In the genomic region with DNA sequence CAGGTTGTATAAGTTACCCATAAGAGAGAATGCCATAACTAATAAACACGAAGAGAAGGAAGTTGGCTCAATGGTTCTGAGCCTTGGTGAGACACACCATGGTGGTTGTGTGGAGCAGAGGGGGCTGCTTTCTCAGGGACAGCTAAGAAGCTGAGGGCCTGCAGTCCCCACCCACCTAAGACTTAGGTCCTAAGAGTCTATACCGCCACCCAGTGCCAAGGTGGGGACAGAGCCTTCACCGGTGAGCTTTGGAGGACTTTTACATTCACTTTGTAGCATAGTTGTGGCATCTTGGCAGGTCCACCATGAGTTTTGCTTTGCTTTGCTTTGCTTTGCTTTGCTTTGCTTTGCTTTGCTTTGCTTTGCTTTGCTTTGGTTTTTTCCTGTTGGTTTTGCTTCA, we compare ENCODE assay signal across 10 mouse cellular contexts.
DNase-seq lines count a peak whose midpoint lies in the region; ATAC-seq and TF ChIP-seq lines count a peak whose summit lies in the region.
"Had no signal": no experiment of that assay in that cellular context is flagged by ENCODE, and none has a peak within 500 bp of the region (broad histone marks: within the 10 kb centered on the region; RNA-seq: fewer than 3 reads in every experiment).

No protein-coding gene starts in this region.

- H3K36me3 ChIP-seq in midbrain, postnatal 0 days (ENCODE audit: insufficient read depth, low read length): no peaks in the 10 kb centered on the region
- H3K36me3 ChIP-seq in midbrain, embryonic 16.5 days (ENCODE audit: control insufficient read depth, insufficient read depth, low read length): no peaks in the 10 kb centered on the region

- ATAC-seq in midbrain, postnatal 0 days (ENCODE audit: low FRiP score): no peak
- ATAC-seq in midbrain, embryonic 16.5 days: no peak
- ATAC-seq: forebrain, embryonic 14.5 days; hindbrain, embryonic 16.5 days had no signal

- TF ChIP-seq POLR2A in cerebellum, adult 2 months (IDR thresholded peaks at IDR 0.05; ENCODE audit: borderline replicate concordance, insufficient read depth, low read length): no peak

- no peak overlapping the region for H3K4me2 ChIP-seq in midbrain, postnatal 0 days (ENCODE audit: low read depth, low read length, poor library complexity, severe bottlenecking)
- no peak overlapping the region for H3K4me2 ChIP-seq in midbrain, embryonic 16.5 days (ENCODE audit: low read length)

- H3K4me1 ChIP-seq in cerebellum, adult 2 months (ENCODE audit: control insufficient read depth, insufficient read depth, low read length): peaks cover 9% of the 10 kb centered on the region
- peaks cover 9% of the 10 kb centered on the region; the same call in 1 of the 2 replicates for H3K4me1 ChIP-seq in midbrain, postnatal 0 days (ENCODE audit: insufficient read depth, low read length)
- peaks cover 14% of the 10 kb centered on the region for H3K4me1 ChIP-seq in midbrain, embryonic 16.5 days (ENCODE audit: control insufficient read depth, insufficient read depth, low read length)

- TF ChIP-seq CTCF in cerebellum, adult 2 months (IDR thresholded peaks at IDR 0.05; ENCODE audit: borderline replicate concordance, insufficient read depth, low read depth, low read length): peak; percentile 32; the same call in 1 of the 2 replicates
- peak; percentile 33; the same call in 1 of the 2 replicates for TF ChIP-seq CTCF in midbrain, postnatal 0 days (IDR thresholded peaks at IDR 0.05)

- intact Hi-C loops in heart, postnatal 10 days (cut with DNase I): loop anchor here (5.0 to 10.0 kb wide), 3 partner anchors 92 to 500 kb away; partner anchors contain the start of gene Hivep1

- WGBS in cerebellum, adult 2 months: 77% methylated on average over 3 of the region's 3 CpGs
- WGBS in midbrain, postnatal 0 days: 58% methylated on average over 3 of the region's 3 CpGs
- 72% methylated on average over 3 of the region's 3 CpGs for WGBS in midbrain, embryonic 16.5 days

- H3K9me3 ChIP-seq in midbrain, postnatal 0 days (ENCODE audit: low read length): no peaks in the 10 kb centered on the region
- no peaks in the 10 kb centered on the region for H3K9me3 ChIP-seq in midbrain, embryonic 16.5 days (replicated peaks; ENCODE audit: control insufficient read depth, low read length, poor library complexity, severe bottlenecking)

- H3K27me3 ChIP-seq in cerebellum, adult 2 months (ENCODE audit: control insufficient read depth, insufficient read depth, low read length): no peaks in the 10 kb centered on the region
- H3K27me3 ChIP-seq in midbrain, postnatal 0 days (ENCODE audit: insufficient read depth, low read length): no peaks in the 10 kb centered on the region
- H3K27me3 ChIP-seq in midbrain, embryonic 16.5 days (ENCODE audit: control insufficient read depth, insufficient read depth, low read depth, low read length): no peaks in the 10 kb centered on the region

- H3K4me3 ChIP-seq in cerebellum, adult 2 months (replicated peaks; ENCODE audit: insufficient read depth, low read depth, low read length): no peak overlapping the region
- no peak overlapping the region for H3K4me3 ChIP-seq in midbrain, postnatal 0 days (ENCODE audit: low read depth, low read length)
- no peak overlapping the region for H3K4me3 ChIP-seq in midbrain, embryonic 16.5 days (ENCODE audit: low read depth, low read length)

- H3K27ac ChIP-seq in cerebellum, adult 2 months (ENCODE audit: insufficient read depth, low read length): no peak overlapping the region
- no peak overlapping the region for H3K27ac ChIP-seq in midbrain, postnatal 0 days (ENCODE audit: low read depth, low read length)
- no peak overlapping the region for H3K27ac ChIP-seq in midbrain, embryonic 16.5 days (ENCODE audit: low read length)

- no peak for DNase-seq in cerebellum, adult 2 months
- DNase-seq in cerebellum, adult 9-11 months: no peak
- no peak for DNase-seq in midbrain, postnatal 0 days (ENCODE audit: low spot score)
- peak; percentile 14 for DNase-seq in lung, postnatal 25 days (ENCODE audit: low spot score)
- no peak for DNase-seq in right cerebral cortex, adult 18-20 months
- DNase-seq in left cerebral cortex, adult 9 months (ENCODE audit: low spot score in 2 of 2): no peak
- DNase-seq in heart, postnatal 10 days: no peak

- H3K9ac ChIP-seq in midbrain, postnatal 0 days (replicated peaks; ENCODE audit: low read length, poor library complexity, severe bottlenecking): no peak overlapping the region
- no peak overlapping the region for H3K9ac ChIP-seq in midbrain, embryonic 16.5 days (ENCODE audit: low read depth, low read length)
